Mouse (Mus musculus) kidney, adult 2 months (tissue): ENCODE measurements around the gene Tmem63a.

Experiments used
- CTCF ChIP-seq: fragments of 200-500 bp; conservative IDR thresholded peaks from 2 replicates; pipeline ENCODE4 v1.5.1; 2011; ENCODE audit warnings: low read depth, mild to moderate bottlenecking, control low read depth, low read length, moderate library complexity, mixed read lengths; ENCODE audit not compliant: insufficient read depth, insufficient read length
- POLR2A ChIP-seq: fragments of 200-500 bp; IDR thresholded peaks from one replicate; pipeline ENCODE4 v1.6.1; 2011; ENCODE audit warnings: low read depth, low read length, control low read depth

DNA sequence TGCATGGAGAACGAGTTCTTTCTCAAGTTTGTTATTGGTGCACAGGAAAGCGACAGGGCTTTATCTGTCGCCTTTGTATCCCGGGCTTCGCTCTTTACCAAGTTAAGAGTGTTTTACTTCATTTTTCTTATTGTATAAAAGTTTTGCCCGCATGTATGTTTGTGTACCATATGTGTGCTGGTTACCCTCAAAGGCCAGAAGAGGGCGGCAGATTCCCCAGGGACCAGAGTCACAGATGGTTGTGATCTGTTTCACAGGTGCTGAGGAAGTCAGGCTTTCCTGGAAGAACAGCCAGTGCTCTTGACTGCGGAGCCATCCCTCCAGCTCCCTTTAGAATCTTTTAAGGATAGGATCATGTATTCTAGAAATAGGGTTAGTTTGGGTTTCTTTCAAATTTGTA lies 44.6 kb downstream of the Tmem63a start:
- no peak for TF ChIP-seq CTCF
- TF ChIP-seq POLR2A = no peak
